Mouse (Mus musculus) CH12.LX (cell line): Measurements from ENCODE around the gene Polr2m. TPM values are rescaled to one million over a fixed set of nuclear protein-coding genes. Genes with fewer than 3 reads are reported as not detected.

Experiments
- DNase-seq: peaks from one replicate; pipeline ENCODE4 v3.0.0-alpha.2; 2013; ENCODE audit errors: extremely low read depth
- H3K27ac ChIP-seq: 2 replicates; pipeline ENCODE4 v1.5.1; 2012; ENCODE audit warnings: low read depth, mild to moderate bottlenecking, control low read depth, moderate library complexity; ENCODE audit not compliant: insufficient read depth
- H3K27me3 ChIP-seq: replicated peaks from 2 replicates; pipeline ENCODE3; 2012; ENCODE audit warnings: inconsistent platforms
- H3K36me3 ChIP-seq, 2 experiments: replicated peaks in 1 of 2; 2 replicates each; pipeline versions ENCODE3 to v1.6.1; 2012; ENCODE audit warnings: inconsistent platforms in 1 of 2, low read length in 1 of 2, mild to moderate bottlenecking in 1 of 2, mixed read lengths in 1 of 2, moderate library complexity in 1 of 2; ENCODE audit not compliant: control insufficient read depth in 1 of 2, insufficient read depth in 1 of 2
- H3K4me1 ChIP-seq, 2 experiments: 2 replicates each; pipeline ENCODE4 v1.6.1; 2012; ENCODE audit warnings: inconsistent platforms in 1 of 2, moderate library complexity in 1 of 2; ENCODE audit not compliant: insufficient read depth in 2 of 2, control insufficient read depth in 1 of 2
- H3K4me2 ChIP-seq: 2 replicates; pipeline ENCODE4 v1.6.1; 2012; ENCODE audit warnings: low read depth, mild to moderate bottlenecking, control low read depth; ENCODE audit not compliant: poor library complexity, insufficient read depth, severe bottlenecking
- H3K4me3 ChIP-seq, 3 experiments: fragments of 150-350 bp in 1 of 3; sonication (generic) in 1 of 3; replicated peaks in 1 of 3; 2 replicates each; pipeline versions ENCODE3 to v1.5.1; 2011 to 2012; ENCODE audit warnings: low read depth in 2 of 3, low read length in 2 of 3, mild to moderate bottlenecking in 2 of 3, moderate library complexity in 2 of 3, control low read depth in 1 of 3, improper control_type of control experiment in 1 of 3, inconsistent platforms in 1 of 3, mixed read lengths in 1 of 3; ENCODE audit not compliant: poor library complexity in 1 of 3
- H3K79me2 ChIP-seq: replicated peaks from 2 replicates; pipeline ENCODE4 v1.6.1; 2012; ENCODE audit warnings: mild to moderate bottlenecking, moderate library complexity; ENCODE audit not compliant: control insufficient read depth, poor library complexity, insufficient read depth, severe bottlenecking; ENCODE audit errors: extremely low read depth
- H3K9ac ChIP-seq: 2 replicates; pipeline ENCODE4 v1.6.1; 2012; ENCODE audit warnings: low read depth, mild to moderate bottlenecking, control low read depth, moderate library complexity; ENCODE audit not compliant: insufficient read depth
- H3K9me3 ChIP-seq: replicated peaks from 2 replicates; pipeline ENCODE3; 2012; ENCODE audit warnings: low read length, inconsistent platforms, mixed read lengths
- BHLHE40 ChIP-seq: IDR thresholded peaks from 2 replicates; pipeline ENCODE4 v1.6.1; 2011; ENCODE audit warnings: mild to moderate bottlenecking, low read depth, low read length, improper control_type of control experiment
- CHD1 ChIP-seq: IDR thresholded peaks from 2 replicates; pipeline ENCODE4 v1.6.1; 2012; ENCODE audit warnings: low read depth, low read length, improper control_type of control experiment, inconsistent platforms
- CHD2 ChIP-seq: IDR thresholded peaks from 2 replicates; pipeline ENCODE4 v1.6.1; 2011; ENCODE audit warnings: low read length, improper control_type of control experiment
- CTCF ChIP-seq, 2 experiments: IDR thresholded peaks in 1 of 2; conservative IDR thresholded peaks in 1 of 2; 2 replicates each; pipeline ENCODE4 v1.5.1; 2011 to 2012; ENCODE audit warnings: low read depth in 2 of 2, low read length in 2 of 2, improper control_type of control experiment in 1 of 2, inconsistent platforms in 1 of 2, mild to moderate bottlenecking in 1 of 2, moderate library complexity in 1 of 2
- EP300 ChIP-seq: IDR thresholded peaks from 2 replicates; pipeline ENCODE4 v1.6.1; 2011; ENCODE audit warnings: low read length, improper control_type of control experiment
- JUN ChIP-seq: IDR thresholded peaks from 2 replicates; pipeline ENCODE4 v1.6.1; 2011; ENCODE audit warnings: low read depth, mild to moderate bottlenecking, low read length, improper control_type of control experiment, moderate library complexity; ENCODE audit not compliant: insufficient read depth
- KAT2A ChIP-seq: IDR thresholded peaks from 2 replicates; pipeline ENCODE4 v1.6.1; 2012; ENCODE audit warnings: low read length, improper control_type of control experiment, inconsistent platforms; ENCODE audit not compliant: insufficient replicate concordance
- MAZ ChIP-seq: IDR thresholded peaks from 2 replicates; pipeline ENCODE4 v1.6.1; 2012; ENCODE audit warnings: low read depth, mild to moderate bottlenecking, inconsistent platforms, low read length, improper control_type of control experiment, moderate library complexity
- MXI1 ChIP-seq: IDR thresholded peaks from 2 replicates; pipeline ENCODE4 v1.6.1; 2011; ENCODE audit warnings: mild to moderate bottlenecking, low read depth, low read length, improper control_type of control experiment
- NRF1 ChIP-seq: IDR thresholded peaks from 2 replicates; pipeline ENCODE4 v1.6.1; 2014; ENCODE audit warnings: low read depth, mild to moderate bottlenecking, inconsistent platforms, low read length, improper control_type of control experiment, moderate library complexity
- PAX5 ChIP-seq: IDR thresholded peaks from 2 replicates; pipeline ENCODE4 v1.6.1; 2012; ENCODE audit warnings: low read length, inconsistent platforms, mixed read lengths
- RAD21 ChIP-seq: IDR thresholded peaks from 2 replicates; pipeline ENCODE4 v1.6.1; 2011; ENCODE audit warnings: low read depth, mild to moderate bottlenecking, low read length, improper control_type of control experiment, moderate library complexity
- SIN3A ChIP-seq: IDR thresholded peaks from 2 replicates; pipeline ENCODE4 v1.6.1; 2012; ENCODE audit warnings: low read length, improper control_type of control experiment, inconsistent platforms
- SMC3 ChIP-seq: IDR thresholded peaks from 2 replicates; pipeline ENCODE4 v1.6.1; 2011; ENCODE audit warnings: low read depth, low read length, improper control_type of control experiment
- USF1 ChIP-seq: IDR thresholded peaks from 2 replicates; pipeline ENCODE4 v1.6.1; 2014; ENCODE audit warnings: low read depth, mild to moderate bottlenecking, inconsistent platforms, low read length, improper control_type of control experiment
- ZMIZ1 ChIP-seq: IDR thresholded peaks from 2 replicates; pipeline ENCODE4 v1.6.1; 2012; ENCODE audit warnings: low read depth, mild to moderate bottlenecking, inconsistent platforms, low read length, improper control_type of control experiment
- dilution Hi-C: fragments of 300-500 bp; cut with MboI; formaldehyde crosslinking; loops from 2 replicates; pipeline ENCODE4 v1.14.3; 2020; ENCODE audit warnings: low sequenced_read_pairs; ENCODE audit not compliant: extremely low pct_unique_long_range_greater_than_20kb, extremely low pct_ligation_motif_present
- in situ Hi-C: fragments of 300-500 bp; cut with MboI; formaldehyde crosslinking; loops from 3 replicates; pipeline ENCODE4 v1.14.3; 2019; ENCODE audit warnings: low sequenced_read_pairs, low pct_ligation_motif_present, low pct_unique_long_range_greater_than_20kb, mixed read lengths
- polyA plus RNA-seq: library from polyadenylated mRNA; unstranded; fragments of >175 nt; gene quantifications from 2 replicates; pipeline ENCODE4 v1.2.1, GENCODE M21; 2012; ENCODE audit warnings: low read depth; ENCODE audit not compliant: insufficient read length
- total RNA-seq, 2 experiments: library from RNA; depleted of rRNA; stranded (reverse); fragments of 300-350 nt in 1 of 2; fragments of >200 nt in 1 of 2; gene quantifications; 2 replicates each; pipeline ENCODE4 v1.2.3; 2012 to 2014

The Polr2m gene
- total and polyA plus RNA-seq, 3 experiments: 147 to 255 (median 224) TPM

DNA sequence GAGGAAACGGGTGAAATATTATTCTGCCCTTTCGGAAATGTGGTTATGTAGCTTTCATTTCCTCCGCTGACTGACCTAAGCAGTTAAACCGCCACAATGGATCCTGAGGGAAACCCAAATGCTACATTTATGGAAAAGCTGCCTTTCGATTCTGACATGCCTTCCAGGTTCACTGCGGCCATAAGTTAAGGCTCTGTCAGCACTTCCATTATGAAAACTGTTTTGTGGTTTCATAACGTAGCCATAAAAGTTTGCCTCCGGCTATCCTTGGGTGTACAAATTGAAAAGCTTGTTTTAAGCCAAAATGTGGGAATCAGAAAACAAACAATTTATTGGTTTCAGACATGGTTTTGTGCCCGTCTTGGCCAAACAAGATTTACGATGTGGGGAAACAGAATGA, 27.2 kb upstream of the Polr2m start:
- Histone ChIP-seq H3K27ac (no peak overlapping the region), H3K9ac (no peak overlapping the region), H3K4me2 (no peak overlapping the region), H3K4me1 (no peaks in the 10 kb centered on the region), H3K27me3 (no peaks in the 10 kb centered on the region), H3K36me3 (peaks cover 0 to 16% of the 10 kb centered on the region in 2 experiments), H3K4me3 (no peak overlapping the region), H3K9me3 (no peaks in the 10 kb centered on the region), H3K79me2 (no peaks in the 10 kb centered on the region)
- dilution Hi-C loops (no loop called here), in situ Hi-C loops (no loop called here)
- DNase-seq: no peak
- no peak for TF ChIP-seq KAT2A

DNA sequence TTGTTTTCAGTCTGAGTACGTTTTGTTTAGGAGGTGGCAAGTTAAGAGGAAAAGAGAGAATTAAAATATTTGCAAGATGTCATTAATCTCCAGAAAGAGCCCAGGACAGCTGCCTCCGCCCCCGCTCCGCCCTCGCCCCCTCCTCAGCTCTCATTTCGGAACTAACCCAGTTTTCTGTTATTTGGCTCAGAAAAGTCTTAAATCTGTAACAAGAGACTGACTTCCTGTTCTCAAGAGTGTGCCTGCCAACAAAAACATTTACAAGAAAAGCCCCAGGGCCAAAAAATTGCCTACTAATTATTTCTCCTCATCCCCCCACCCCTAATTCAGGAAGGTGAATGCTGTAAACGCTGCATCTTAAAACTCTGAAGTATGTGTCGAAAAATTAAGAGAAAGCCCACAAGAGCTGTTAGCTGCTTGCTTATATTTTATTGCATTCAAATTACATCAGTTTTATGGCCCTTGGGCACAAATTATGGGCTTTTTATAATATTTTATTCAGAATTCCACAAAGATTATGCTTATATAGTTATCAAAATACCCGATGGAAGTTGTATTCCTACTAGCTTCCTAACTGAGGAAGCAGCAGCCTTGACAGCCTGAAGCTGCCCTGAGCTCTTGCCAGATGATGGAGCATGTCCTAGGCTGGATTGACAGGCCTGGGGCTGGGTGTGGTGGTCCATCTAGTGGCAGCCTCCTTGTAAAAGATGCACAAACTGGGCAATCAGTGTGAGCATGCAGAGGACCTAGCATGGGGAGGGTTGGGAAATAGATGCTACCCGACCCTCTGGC, 12.9 kb upstream of the Polr2m start:
- no peaks in the 10 kb centered on the region for H3K4me1 ChIP-seq
- H3K27me3 ChIP-seq: no peaks in the 10 kb centered on the region
- H3K4me2 ChIP-seq: no peak overlapping the region
- DNase-seq: no peak
- H3K27ac ChIP-seq: no peak overlapping the region
- H3K79me2 ChIP-seq: no peaks in the 10 kb centered on the region
- dilution Hi-C loops (no loop called here), in situ Hi-C loops (no loop called here)
- H3K9me3 ChIP-seq: no peaks in the 10 kb centered on the region
- no peak overlapping the region for H3K9ac ChIP-seq
- TF ChIP-seq USF1 (no peak), RAD21 (peak; percentile 2), CTCF (conservative IDR thresholded peaks at IDR 0.05 in 1 of 2, IDR thresholded peaks at IDR 0.05 in 1 of 2; ENCODE audit: low read depth in 2 of 2, low read length in 2 of 2) (peak in 1 of 2 experiments; percentile 15; a peak in 1 of 4 replicates)
- no peak overlapping the region for H3K4me3 ChIP-seq
- H3K36me3 ChIP-seq: peaks cover 0 to 2% of the 10 kb centered on the region in 2 experiments

DNA sequence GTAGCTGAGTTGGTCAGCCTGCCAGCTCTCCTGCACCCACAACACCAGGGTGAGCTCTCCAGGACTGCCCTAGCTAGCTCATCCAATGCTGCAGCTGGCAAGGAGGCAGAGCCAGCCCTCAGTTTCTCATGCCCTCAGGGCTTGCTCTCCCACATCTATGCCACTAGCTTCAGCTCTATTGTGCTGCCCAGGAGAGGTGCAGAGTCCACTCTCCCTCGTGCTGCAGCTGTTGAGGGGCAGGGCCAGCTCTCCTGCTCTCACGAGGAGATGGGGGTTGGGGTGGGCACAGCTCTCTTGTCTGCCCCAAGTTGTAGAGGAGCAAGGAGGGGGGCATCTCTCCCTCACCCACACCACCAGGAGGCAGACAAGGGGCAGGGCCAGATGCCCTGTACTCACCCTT, 10.9 kb upstream of the Polr2m start:
- H3K36me3 ChIP-seq: no peaks in the 10 kb centered on the region
- H3K4me2 ChIP-seq: no peak overlapping the region
- in situ Hi-C loops (no loop called here), dilution Hi-C loops (no loop called here)
- H3K9me3 ChIP-seq: no peaks in the 10 kb centered on the region
- no peak for DNase-seq
- no peak overlapping the region for H3K9ac ChIP-seq
- no peak overlapping the region for H3K4me3 ChIP-seq
- TF ChIP-seq MAZ (no peak), PAX5 (no peak), CHD2 (no peak), EP300 (no peak), SIN3A (no peak), JUN (no peak), ZMIZ1 (no peak), CTCF (conservative IDR thresholded peaks at IDR 0.05 in 1 of 2, IDR thresholded peaks at IDR 0.05 in 1 of 2; ENCODE audit: low read depth in 2 of 2, low read length in 2 of 2) (no peak), SMC3 (no peak), USF1 (no peak), CHD1 (no peak), BHLHE40 (no peak), MXI1 (no peak), NRF1 (no peak)
- no peak overlapping the region for H3K27ac ChIP-seq
- H3K4me1 ChIP-seq: no peaks in the 10 kb centered on the region
- no peaks in the 10 kb centered on the region for H3K79me2 ChIP-seq
- no peaks in the 10 kb centered on the region for H3K27me3 ChIP-seq
